Mouse (Mus musculus): Measurements from ENCODE around the gene Gpr18. TPM values are rescaled to one million over a fixed set of nuclear protein-coding genes. Genes with fewer than 3 reads are reported as not detected.
A peak's percentile ranks its signal among the peaks of the same experiment; 100 is the strongest.

Gene Gpr18
- polyA plus RNA-seq, 1 experiment from 2014 or later, result 0.15 TPM

DNA sequence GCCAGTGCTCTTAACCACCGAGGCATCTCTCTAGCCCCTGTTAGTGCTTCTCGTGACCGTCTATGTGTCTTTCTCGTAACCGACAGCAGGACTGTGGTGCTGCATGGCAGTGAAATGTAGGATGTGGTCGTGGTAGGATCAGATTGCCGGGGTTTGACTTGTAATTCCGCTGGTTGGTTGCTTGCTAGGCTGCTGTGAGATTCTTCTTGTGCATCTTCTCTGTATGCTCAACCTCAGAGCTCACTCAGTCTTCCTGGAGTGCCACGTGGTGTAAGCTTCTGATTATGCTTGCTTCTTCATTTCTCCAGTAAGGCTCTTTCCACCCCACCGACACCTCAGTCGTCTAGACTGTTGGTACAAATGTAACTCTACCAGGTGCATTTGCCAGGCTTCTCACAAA, 17.1 kb downstream of the Gpr18 start:
- no peak for ATAC-seq (ENCODE audit: insufficient number of reproducible peaks, low FRiP score, low TSS enrichment, low read depth)
- H3K36me3 ChIP-seq, result no peaks in the 10 kb centered on the region
- no peak overlapping the region for H3K4me3 ChIP-seq
- H3K4me1 ChIP-seq, result peaks cover 17% of the 10 kb centered on the region; the same call in 1 of the 2 replicates
- WGBS, result 78% methylated on average over 11 of the region's 11 CpGs
- no peak overlapping the region for H3K9ac ChIP-seq
- H3K27ac ChIP-seq, result no peak overlapping the region
- no peaks in the 10 kb centered on the region for H3K9me3 ChIP-seq
- no peaks in the 10 kb centered on the region for H3K27me3 ChIP-seq
- H3K4me2 ChIP-seq, result no peak overlapping the region

DNA sequence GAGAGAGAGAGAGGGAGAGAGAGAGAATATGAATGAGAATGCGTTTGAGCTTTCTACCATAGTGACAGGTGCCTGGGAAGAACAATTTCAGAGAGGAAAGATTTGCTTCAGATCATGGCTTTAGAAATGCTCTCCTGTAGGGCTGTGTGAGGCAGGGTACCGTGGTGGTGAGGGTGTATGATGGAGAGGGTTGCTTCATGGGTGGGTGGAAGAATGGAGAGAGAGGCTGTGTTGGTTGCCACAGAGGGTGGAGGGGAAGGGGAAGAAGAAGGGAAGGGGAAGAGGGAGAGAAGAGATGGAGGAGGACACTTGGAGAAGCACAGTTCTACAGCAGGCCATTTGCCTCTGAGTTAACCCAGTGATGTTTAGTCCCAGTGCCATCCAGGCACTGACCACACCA, 17.8 kb downstream of the Gpr18 start:
- Histone ChIP-seq H3K9me3 (no peaks in the 10 kb centered on the region), H3K27ac (no peak overlapping the region), H3K36me3 (no peaks in the 10 kb centered on the region), H3K27me3 (no peaks in the 10 kb centered on the region), H3K4me2 (no peak overlapping the region), H3K9ac (no peak overlapping the region), H3K4me3 (no peak overlapping the region), H3K4me1 (peaks cover 17% of the 10 kb centered on the region; the same call in 1 of the 2 replicates)
- 79% methylated on average over 2 of the region's 2 CpGs for WGBS
- ATAC-seq (ENCODE audit: insufficient number of reproducible peaks, low FRiP score, low TSS enrichment, low read depth), result no peak

DNA sequence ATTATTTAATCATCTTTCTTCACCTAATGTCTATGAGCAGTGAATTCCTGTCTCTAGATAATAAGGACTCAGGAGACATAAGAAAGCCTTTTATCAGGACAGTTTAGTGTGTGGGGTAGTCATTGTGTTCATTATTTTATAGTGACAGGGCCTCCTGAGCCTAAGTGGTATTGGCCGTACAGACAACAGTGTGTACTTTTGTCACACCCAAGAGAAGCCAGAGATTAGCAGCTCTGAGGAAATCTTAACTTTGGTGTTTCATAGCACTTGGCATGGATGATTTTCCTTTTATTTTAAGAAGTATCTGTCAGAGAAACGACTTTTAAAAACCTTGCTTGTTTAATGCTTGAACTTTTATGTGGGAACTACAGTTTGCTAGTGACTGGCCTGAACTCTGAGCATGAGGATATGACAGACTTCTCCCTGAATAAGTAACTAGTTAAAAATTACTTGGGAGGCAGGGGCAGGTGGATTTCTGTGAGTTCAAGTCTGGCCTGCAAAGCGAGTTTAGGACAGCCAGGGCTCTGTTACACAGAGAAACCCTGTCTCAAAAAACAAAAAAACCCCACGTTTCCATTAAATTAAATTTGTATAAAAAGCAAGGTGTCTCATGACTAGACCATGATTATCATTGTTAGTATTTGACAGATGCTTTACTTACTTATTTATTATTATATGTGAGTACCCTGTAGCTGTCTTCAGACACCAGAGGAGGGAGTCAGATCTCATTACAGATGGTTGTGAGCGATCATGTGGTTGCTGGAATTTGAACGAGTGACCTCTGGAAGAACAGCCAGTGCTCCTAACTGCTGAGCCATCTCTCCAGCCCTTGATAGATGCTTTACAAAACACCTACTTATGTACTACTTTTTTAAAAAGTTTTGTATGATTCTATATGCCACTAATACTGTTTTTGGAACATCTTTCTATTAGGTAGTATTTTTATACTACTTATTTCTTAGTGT, 19.2 kb downstream of the Gpr18 start:
- 65% methylated on average over 6 of the region's 6 CpGs for WGBS
- no peaks in the 10 kb centered on the region for H3K27me3 ChIP-seq
- no peak overlapping the region for H3K9ac ChIP-seq
- no peaks in the 10 kb centered on the region for H3K36me3 ChIP-seq
- no peak overlapping the region for H3K27ac ChIP-seq
- no peak for ATAC-seq (ENCODE audit: insufficient number of reproducible peaks, low FRiP score, low TSS enrichment, low read depth)
- no peak overlapping the region for H3K4me3 ChIP-seq
- no peak overlapping the region for H3K4me2 ChIP-seq
- peaks cover 17% of the 10 kb centered on the region; the same call in 1 of the 2 replicates for H3K4me1 ChIP-seq
- H3K9me3 ChIP-seq, result no peaks in the 10 kb centered on the region

DNA sequence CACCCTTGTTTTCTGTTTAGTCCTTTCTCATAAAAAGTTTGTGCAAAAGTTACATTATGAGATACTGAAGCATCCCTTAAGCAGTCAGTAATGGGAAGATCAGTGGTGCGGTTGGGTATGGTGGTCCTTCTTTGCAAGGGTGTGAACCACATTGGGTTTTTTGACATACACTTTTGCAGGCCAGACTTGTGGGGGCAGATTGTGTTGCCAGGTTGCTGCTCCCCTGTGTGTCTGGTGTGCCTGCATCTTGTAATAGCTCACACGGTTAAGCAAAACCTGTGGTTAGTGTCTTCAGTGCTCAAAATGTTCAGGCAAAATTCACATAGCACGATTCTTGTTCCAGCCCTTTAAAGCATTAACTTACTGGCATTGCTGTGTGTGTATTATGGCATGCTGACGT, 20.3 kb downstream of the Gpr18 start:
- H3K4me2 ChIP-seq, result no peak overlapping the region
- no peak overlapping the region for H3K4me3 ChIP-seq
- no peak overlapping the region for H3K9ac ChIP-seq
- ATAC-seq (ENCODE audit: insufficient number of reproducible peaks, low FRiP score, low TSS enrichment, low read depth), result no peak
- 67% methylated on average over 4 of the region's 4 CpGs for WGBS
- H3K4me1 ChIP-seq, result peaks cover 17% of the 10 kb centered on the region; the same call in 1 of the 2 replicates
- no peaks in the 10 kb centered on the region for H3K9me3 ChIP-seq
- H3K27me3 ChIP-seq, result no peaks in the 10 kb centered on the region
- H3K36me3 ChIP-seq, result peaks cover 4% of the 10 kb centered on the region; the same call in 1 of the 2 replicates
- peak overlapping the region; percentile 50; the same call in 1 of the 2 replicates for H3K27ac ChIP-seq

DNA sequence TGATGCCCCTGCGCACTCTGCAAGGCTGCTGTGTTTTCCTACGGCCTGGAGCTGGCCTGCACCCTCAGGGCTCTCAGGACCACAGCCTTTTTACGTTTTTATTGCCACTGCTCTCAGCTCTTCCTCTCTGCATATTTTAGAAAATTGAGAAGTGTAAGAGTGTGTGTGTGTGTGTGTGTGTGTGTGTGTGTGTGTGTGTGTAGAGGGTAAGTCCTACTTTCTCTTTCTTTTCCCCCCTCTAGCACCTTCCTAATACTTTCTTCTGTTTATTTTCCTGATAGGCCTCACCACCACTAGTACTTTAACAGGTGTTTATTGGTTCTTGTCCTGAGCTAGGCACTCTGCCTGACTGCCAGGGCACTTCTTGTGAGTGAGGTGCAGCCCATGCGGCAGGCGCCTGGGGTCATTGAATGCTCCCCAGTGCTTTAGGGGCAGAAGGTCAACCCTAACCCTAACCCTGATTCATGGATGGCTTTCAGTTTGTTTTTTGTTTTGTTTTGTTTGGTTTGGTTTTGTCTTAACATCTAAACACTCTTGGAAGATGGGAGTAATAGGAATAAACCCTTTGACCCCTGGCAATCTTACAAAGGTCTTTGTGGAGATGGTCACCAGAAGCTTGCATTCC, 21.0 kb downstream of the Gpr18 start:
- 55% methylated on average over 5 of the region's 5 CpGs for WGBS
- Histone ChIP-seq H3K36me3 (peaks cover 5% of the 10 kb centered on the region; the same call in 1 of the 2 replicates), H3K4me3 (no peak overlapping the region), H3K4me1 (peaks cover 17% of the 10 kb centered on the region; the same call in 1 of the 2 replicates), H3K9me3 (no peaks in the 10 kb centered on the region), H3K27ac (no peak overlapping the region), H3K4me2 (no peak overlapping the region), H3K27me3 (no peaks in the 10 kb centered on the region), H3K9ac (no peak overlapping the region)
- no peak for ATAC-seq (ENCODE audit: insufficient number of reproducible peaks, low FRiP score, low TSS enrichment, low read depth)

DNA sequence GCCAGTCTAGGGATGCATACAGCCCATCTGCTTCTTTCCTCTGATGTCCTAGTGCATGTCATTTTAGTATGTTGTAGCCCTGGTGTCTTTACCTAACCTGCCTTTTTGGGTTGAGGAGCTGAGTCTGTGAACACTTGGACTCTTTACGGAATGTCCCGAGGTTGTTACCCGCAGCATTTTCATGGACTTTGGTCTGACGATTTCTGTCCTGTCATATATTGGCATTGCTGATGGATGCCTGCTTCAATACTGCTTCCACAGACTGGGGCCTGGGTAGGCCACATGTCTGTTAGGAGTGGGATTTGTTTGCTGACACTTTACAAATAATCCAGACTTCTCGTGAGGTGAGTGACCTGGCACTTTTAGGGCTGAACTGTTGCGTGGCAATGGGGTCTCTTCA, 21.8 kb downstream of the Gpr18 start:
- no peak for ATAC-seq (ENCODE audit: insufficient number of reproducible peaks, low FRiP score, low TSS enrichment, low read depth)
- no peak overlapping the region for H3K9ac ChIP-seq
- no peak overlapping the region for H3K4me2 ChIP-seq
- no peaks in the 10 kb centered on the region for H3K9me3 ChIP-seq
- H3K27me3 ChIP-seq, result no peaks in the 10 kb centered on the region
- 0 out of 2 replicates have a peak, but pooled peaks cover 12% of the 10 kb centered on the region for H3K4me1 ChIP-seq
- H3K4me3 ChIP-seq, result no peak overlapping the region
- H3K27ac ChIP-seq, result no peak overlapping the region
- 80% methylated on average over 6 of the region's 6 CpGs for WGBS
- H3K36me3 ChIP-seq, result peaks cover 5% of the 10 kb centered on the region; the same call in 1 of the 2 replicates

DNA sequence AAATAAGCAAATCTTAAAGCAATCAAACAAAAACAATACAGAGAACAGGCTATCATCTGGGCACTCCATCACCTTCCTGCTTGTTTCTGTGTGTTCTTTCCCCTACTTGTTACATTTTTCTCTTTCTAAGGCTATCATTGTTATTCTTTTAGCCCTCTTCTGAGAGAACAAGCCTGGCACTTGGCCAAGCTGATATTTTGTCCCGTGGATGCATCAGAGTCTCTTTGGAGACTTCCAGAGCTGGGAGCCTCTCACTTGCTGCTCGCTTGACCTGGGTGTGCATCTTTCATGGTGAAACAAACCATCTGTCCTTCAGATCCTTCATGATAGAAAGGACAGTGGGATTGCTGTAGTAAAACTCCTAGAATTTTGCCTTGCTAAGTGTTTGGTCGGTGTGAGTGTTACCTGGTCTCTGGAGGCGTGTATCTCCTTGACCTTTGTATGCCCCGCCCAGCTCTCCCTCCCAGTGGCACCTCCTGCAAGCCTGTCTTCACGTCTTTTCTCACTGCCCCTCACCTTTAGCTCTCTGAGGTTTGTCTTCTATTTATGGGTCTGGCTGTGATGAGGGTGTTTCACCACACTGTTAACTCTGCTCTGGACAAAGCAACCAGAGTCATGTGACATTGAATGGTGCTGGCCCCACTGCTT, 31.3 kb downstream of the Gpr18 start:
- H3K9me3 ChIP-seq, result no peaks in the 10 kb centered on the region
- H3K36me3 ChIP-seq, result 0 out of 2 replicates have a peak, but pooled peaks cover 6% of the 10 kb centered on the region
- no peak overlapping the region for H3K27ac ChIP-seq
- no peak overlapping the region for H3K9ac ChIP-seq
- 67% methylated on average over 6 of the region's 6 CpGs for WGBS
- H3K27me3 ChIP-seq, result no peaks in the 10 kb centered on the region
- peaks cover 22% of the 10 kb centered on the region for H3K4me1 ChIP-seq
- H3K4me2 ChIP-seq, result no peak overlapping the region
- ATAC-seq (ENCODE audit: insufficient number of reproducible peaks, low FRiP score, low TSS enrichment, low read depth), result no peak
- no peak overlapping the region for H3K4me3 ChIP-seq

DNA sequence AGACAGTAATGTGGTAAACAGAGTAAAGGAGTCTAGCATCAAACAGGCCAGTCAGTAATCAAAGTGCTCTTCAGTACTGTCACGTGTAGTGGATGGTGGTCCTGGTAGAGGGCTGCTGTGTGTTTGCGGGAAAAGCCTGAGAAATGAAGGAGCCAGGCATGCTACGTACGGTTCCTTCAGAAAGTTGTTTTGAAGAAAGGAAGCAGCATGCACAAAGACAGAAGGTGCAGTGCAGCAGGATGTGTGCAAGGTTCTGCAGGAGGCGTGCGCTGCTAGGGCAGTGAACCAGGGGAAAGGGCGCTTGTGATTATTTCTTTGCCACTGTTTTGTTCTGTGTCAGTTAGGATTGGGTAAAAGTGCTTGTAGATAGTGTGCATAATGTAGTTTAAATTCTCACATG, 34.4 kb downstream of the Gpr18 start:
- Histone ChIP-seq H3K27me3 (no peaks in the 10 kb centered on the region), H3K4me1 (peaks cover 15% of the 10 kb centered on the region), H3K9me3 (no peaks in the 10 kb centered on the region), H3K9ac (no peak overlapping the region), H3K27ac (no peak overlapping the region), H3K4me3 (no peak overlapping the region), H3K4me2 (no peak overlapping the region), H3K36me3 (0 out of 2 replicates have a peak, but pooled peaks cover 6% of the 10 kb centered on the region)
- 84% methylated on average over 7 of the region's 7 CpGs for WGBS
- no peak for ATAC-seq (ENCODE audit: insufficient number of reproducible peaks, low FRiP score, low TSS enrichment, low read depth)

DNA sequence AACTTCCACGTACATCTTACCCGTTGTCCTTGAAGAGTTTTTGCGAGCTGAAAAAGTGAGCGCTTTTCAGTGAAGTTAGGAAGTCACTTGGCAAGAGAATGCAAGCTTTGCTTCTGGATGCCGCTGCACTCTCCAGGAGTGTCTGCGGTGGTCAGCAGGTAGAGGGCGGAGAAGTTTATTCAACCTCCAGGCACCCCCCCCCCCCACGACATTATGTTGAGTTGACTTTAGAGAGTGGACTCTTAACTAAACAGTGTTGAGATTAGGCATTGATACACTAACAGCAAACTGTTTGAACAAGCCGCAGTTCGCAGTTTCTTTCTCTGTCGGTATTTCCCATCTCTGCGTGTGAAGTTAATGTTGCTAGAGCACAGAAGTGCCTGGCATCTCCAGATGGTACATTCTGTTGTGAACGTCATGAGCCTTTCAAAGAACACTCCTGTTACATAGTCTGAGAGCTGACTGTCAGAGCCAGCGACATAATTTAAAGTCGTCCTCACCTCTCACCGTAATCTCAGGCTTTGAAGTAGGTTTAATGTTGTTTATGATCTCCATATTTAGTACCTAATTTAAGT, 36.2 kb downstream of the Gpr18 start:
- no peaks in the 10 kb centered on the region for H3K9me3 ChIP-seq
- peak overlapping the region; percentile 90 for H3K9ac ChIP-seq
- ATAC-seq (ENCODE audit: insufficient number of reproducible peaks, low FRiP score, low TSS enrichment, low read depth), result no peak
- H3K4me2 ChIP-seq, result peak overlapping the region; percentile 85
- H3K4me3 ChIP-seq, result peak overlapping the region; percentile 96
- peaks cover 8% of the 10 kb centered on the region; the same call in 1 of the 2 replicates for H3K4me1 ChIP-seq
- H3K27me3 ChIP-seq, result no peaks in the 10 kb centered on the region
- 12% methylated on average over 16 of the region's 16 CpGs for WGBS
- peak overlapping the region; percentile 73; the same call in 1 of the 2 replicates for H3K27ac ChIP-seq
- H3K36me3 ChIP-seq, result 0 out of 2 replicates have a peak, but pooled peaks cover 2% of the 10 kb centered on the region

DNA sequence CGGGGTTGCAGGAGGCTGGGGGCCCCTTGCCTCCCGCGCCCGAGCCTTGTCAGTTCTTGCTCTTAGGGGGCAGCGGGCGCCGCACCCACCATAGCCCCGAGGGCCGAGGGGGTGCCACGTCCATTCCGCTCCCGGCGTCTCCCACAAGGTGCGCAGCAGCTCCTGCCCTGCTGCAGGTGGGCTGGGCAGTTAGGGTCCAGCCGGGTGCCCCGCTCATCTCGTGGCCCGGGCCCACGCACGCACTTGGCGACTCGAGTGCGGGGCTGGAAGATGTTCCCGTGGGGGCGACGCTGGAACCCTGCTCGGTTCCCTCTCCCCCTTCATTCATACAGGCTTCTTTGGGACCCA, 36.7 kb downstream of the Gpr18 start:
- no peak; the same call in 1 of the 2 replicates for ATAC-seq (ENCODE audit: insufficient number of reproducible peaks, low FRiP score, low TSS enrichment, low read depth)
- WGBS, result under 1% methylated on average over 27 of the region's 27 CpGs
- Histone ChIP-seq H3K27me3 (no peaks in the 10 kb centered on the region), H3K4me1 (peaks cover 8% of the 10 kb centered on the region; the same call in 1 of the 2 replicates), H3K36me3 (0 out of 2 replicates have a peak, but pooled peaks cover 2% of the 10 kb centered on the region), H3K9ac (peak overlapping the region; percentile 90), H3K4me2 (peak overlapping the region; percentile 85), H3K27ac (peak overlapping the region; percentile 73), H3K9me3 (no peaks in the 10 kb centered on the region), H3K4me3 (peak overlapping the region; percentile 96)

DNA sequence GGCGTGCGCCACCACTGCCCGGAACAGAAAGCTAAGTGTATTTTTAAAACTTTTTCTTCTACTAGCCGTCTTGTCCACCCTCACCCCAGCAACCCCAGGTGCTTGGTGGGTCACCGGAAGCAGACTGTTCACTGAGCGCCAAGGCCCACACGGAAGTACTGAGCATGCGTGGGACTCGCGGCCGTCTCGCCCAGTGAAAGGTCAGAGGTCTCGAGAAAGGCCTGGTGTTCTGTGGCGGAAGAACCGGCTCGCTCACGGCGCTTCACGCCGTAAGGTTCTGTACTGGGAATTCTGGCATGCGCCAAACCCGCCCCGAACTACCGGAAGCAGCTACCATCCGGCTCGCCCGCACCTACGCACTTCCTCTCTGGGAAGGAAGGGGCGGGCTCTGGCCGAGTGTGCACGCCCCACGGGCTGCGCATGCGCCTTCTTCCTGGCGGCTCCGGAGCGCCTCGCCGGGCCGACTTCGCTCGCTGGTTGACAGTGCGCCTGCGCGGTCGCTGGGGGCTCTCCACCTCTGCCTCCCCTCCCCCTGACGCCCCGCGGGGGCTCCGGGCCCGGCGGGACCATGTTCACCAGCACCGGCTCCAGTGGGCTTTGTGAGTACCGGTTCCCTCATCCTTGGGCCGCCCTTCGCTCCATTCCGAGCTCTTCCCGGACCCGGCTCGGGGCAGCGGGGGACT, 37.3 kb downstream of the Gpr18 start, which contains the start of gene Ubac2:
Ubac2 (plus strand) TSS at position 445 of the 683 bp plus-strand sequence.
- Histone ChIP-seq H3K4me3 (peak within 1 kb of the TSS; percentile 96), H3K9me3 (no peaks in the 10 kb centered on the region), H3K36me3 (0 out of 2 replicates have a peak, but pooled peaks cover 2% of the 10 kb centered on the region), H3K9ac (peak within 1 kb of the TSS; percentile 90), H3K27me3 (no peaks in the 10 kb centered on the region), H3K27ac (peak within 1 kb of the TSS; percentile 94), H3K4me2 (peak within 1 kb of the TSS; percentile 85), H3K4me1 (peaks cover 8% of the 10 kb centered on the region; the same call in 1 of the 2 replicates)
- WGBS, result under 1% methylated on average over 61 of the region's 61 CpGs
- ATAC-seq (ENCODE audit: insufficient number of reproducible peaks, low FRiP score, low TSS enrichment, low read depth), result peak; percentile 98
